ENCODE assay signal across 26 mouse cellular contexts in genomic region chr1:63431842-63432241, GRCm38 (mm10). TPM values are rescaled to one million over a fixed set of nuclear protein-coding genes. Genes with fewer than 3 reads are reported as not detected.
DNase-seq lines count a peak whose midpoint lies in the region; ATAC-seq and TF ChIP-seq lines count a peak whose summit lies in the region.
"Had no signal": no experiment of that assay in that cellular context is flagged by ENCODE, and none has a peak within 500 bp of the region (broad histone marks: within the 10 kb centered on the region; RNA-seq: fewer than 3 reads in every experiment).

No protein-coding gene starts in this region.

- TF ChIP-seq POLR2A in kidney, adult 2 months (IDR thresholded peaks at IDR 0.05; ENCODE audit: low read depth, low read length), result no peak

- H3K4me2 ChIP-seq in forebrain, embryonic 13.5 days, result no peak overlapping the region
- H3K4me2 ChIP-seq: heart, embryonic 13.5 days; hindbrain, embryonic 14.5 days had no signal

- H3K4me1 ChIP-seq in kidney, adult 2 months (ENCODE audit: control insufficient read depth, insufficient read depth, low read length), result no peaks in the 10 kb centered on the region
- H3K4me1 ChIP-seq in forebrain, embryonic 13.5 days, result no peaks in the 10 kb centered on the region
- H3K4me1 ChIP-seq: forebrain, embryonic 10.5 days; heart, embryonic 10.5 days had no signal

- DNase-seq in kidney, adult 2 months, result peak; percentile 4
- no peak for DNase-seq in kidney, adult 18-20 months
- peak; percentile 71 for DNase-seq in ES-CJ7 (ENCODE audit: low read depth, low spot score)
- peak; percentile 40 for DNase-seq in ZHBTc4 (ENCODE audit: low read depth, low spot score)
- DNase-seq in cerebellum, postnatal 36 days, result no peak
- DNase-seq: adrenal gland, adult 8-10 months; adrenal gland, postnatal 25 days; gastrocnemius, adult 2 months; gastrocnemius, postnatal 14 days; heart, adult 18-20 months; heart, postnatal 14 days; heart, postnatal 4 days had no signal

- H3K27me3 ChIP-seq in kidney, adult 2 months (replicated peaks; ENCODE audit: control insufficient read depth, insufficient read depth, low read length), result no peaks in the 10 kb centered on the region
- no peaks in the 10 kb centered on the region for H3K27me3 ChIP-seq in forebrain, embryonic 13.5 days
- H3K27me3 ChIP-seq: heart, embryonic 13.5 days had no signal

- no peaks in the 10 kb centered on the region for H3K9me3 ChIP-seq in forebrain, embryonic 13.5 days (replicated peaks)
- H3K9me3 ChIP-seq: forebrain, embryonic 10.5 days; G1E; heart, embryonic 10.5 days; heart, embryonic 13.5 days had no signal

- H3K27ac ChIP-seq in kidney, adult 2 months (ENCODE audit: insufficient read depth, low read depth, low read length), result no peak overlapping the region
- H3K27ac ChIP-seq in forebrain, embryonic 13.5 days, result no peak overlapping the region
- H3K27ac ChIP-seq: forebrain, embryonic 10.5 days; gastrocnemius, adult 2 months; heart, embryonic 10.5 days; heart, embryonic 13.5 days; hindbrain, embryonic 14.5 days; hindbrain, postnatal 0 days had no signal

- H3K9ac ChIP-seq in forebrain, embryonic 13.5 days, result no peak overlapping the region
- H3K9ac ChIP-seq: forebrain, postnatal 0 days; heart, embryonic 13.5 days; hindbrain, embryonic 14.5 days had no signal

- no peak for TF ChIP-seq CTCF in kidney, adult 2 months (conservative IDR thresholded peaks at IDR 0.05; ENCODE audit: insufficient read depth, insufficient read length, low read depth, low read length)

- no peak overlapping the region for H3K4me3 ChIP-seq in kidney, adult 2 months (ENCODE audit: insufficient read depth, low read depth, low read length)
- H3K4me3 ChIP-seq in forebrain, embryonic 13.5 days, result no peak overlapping the region
- H3K4me3 ChIP-seq: forebrain, embryonic 10.5 days; gastrocnemius, adult 2 months; heart, embryonic 10.5 days; heart, embryonic 13.5 days had no signal

- 41% methylated on average over 3 of the region's 3 CpGs for WGBS in kidney, adult 2 months
- 48% methylated on average over 3 of the region's 3 CpGs for WGBS in forebrain, embryonic 13.5 days

- no peak for ATAC-seq in forebrain, embryonic 13.5 days
- ATAC-seq: activated CD4-positive, CD25-positive, alpha-beta regulatory T cell, adult 4 months; CD4-positive, CD25-positive, alpha-beta regulatory T cell, adult 4 months; forebrain, embryonic 14.5 days; forebrain, postnatal 0 days; hindbrain, postnatal 0 days; inflammation-experienced regulatory T-cells, adult 6 months; intestine, embryonic 16.5 days; Patski had no signal

- H3K36me3 ChIP-seq in kidney, adult 2 months (ENCODE audit: control insufficient read depth, insufficient read depth, low read length), result no peaks in the 10 kb centered on the region
- H3K36me3 ChIP-seq in forebrain, embryonic 13.5 days (ENCODE audit: poor library complexity, severe bottlenecking), result no peaks in the 10 kb centered on the region
- H3K36me3 ChIP-seq: forebrain, embryonic 10.5 days; G1E; heart, embryonic 10.5 days; heart, embryonic 13.5 days had no signal

RNA-seq across cellular contexts. Expression of gene Adam23, which starts 13.8 kb away (rescaled TPM):
- 0.80 TPM in 2 replicates for polyA plus RNA-seq in kidney, adult 2 months (2012; rRNA removed)
- 8.9 and 10.0 TPM in 2 replicates for polyA plus RNA-seq in forebrain, embryonic 13.5 days (2015; fragmentation: Nextera tagmentation; extraction: Ambion mirVana)
- polyA plus RNA-seq: activated CD4-positive, CD25-positive, alpha-beta regulatory T cell, adult 4 months; G1E; Patski had no signal

Comparison
In these comparisons a context has a peak if more than half of its experiments do, and no peak if none do; other contexts are left out.
1. DNase-seq: peak in kidney, adult 2 months (single experiment), ES-CJ7 (single experiment) and ZHBTc4 (single experiment); none in kidney, adult 18-20 months (single experiment) and cerebellum, postnatal 36 days (0 of 2).